Mouse (Mus musculus): ENCODE measurements around the gene Cyp4v3. TPM values are rescaled to one million over a fixed set of nuclear protein-coding genes. Genes with fewer than 3 reads are reported as not detected.

Gene Cyp4v3
- total RNA-seq, 2 experiments from 2014 or later: 4.1 to 4.3 TPM

DNA sequence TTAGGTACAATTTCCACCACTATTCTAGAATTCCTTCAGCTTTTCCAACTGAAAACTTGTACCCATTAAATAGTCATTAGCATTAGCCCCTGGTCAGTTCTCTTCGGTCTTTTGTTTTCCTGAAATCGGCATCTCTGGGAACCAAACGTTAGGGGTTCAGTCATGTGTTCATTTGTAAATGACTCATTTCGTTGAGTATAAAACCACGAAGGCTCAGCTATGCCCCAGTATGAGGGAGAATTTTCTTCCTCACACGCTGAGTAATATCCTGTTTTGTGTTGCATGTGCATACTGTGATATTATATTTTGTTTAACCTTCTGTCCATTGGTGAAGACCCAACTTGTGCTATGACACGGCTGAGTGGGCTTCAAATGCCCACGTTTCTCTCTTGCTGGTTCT, 74.6 kb downstream of the Cyp4v3 start:
- intact Hi-C loops (cut with DNase I): no loop called here

DNA sequence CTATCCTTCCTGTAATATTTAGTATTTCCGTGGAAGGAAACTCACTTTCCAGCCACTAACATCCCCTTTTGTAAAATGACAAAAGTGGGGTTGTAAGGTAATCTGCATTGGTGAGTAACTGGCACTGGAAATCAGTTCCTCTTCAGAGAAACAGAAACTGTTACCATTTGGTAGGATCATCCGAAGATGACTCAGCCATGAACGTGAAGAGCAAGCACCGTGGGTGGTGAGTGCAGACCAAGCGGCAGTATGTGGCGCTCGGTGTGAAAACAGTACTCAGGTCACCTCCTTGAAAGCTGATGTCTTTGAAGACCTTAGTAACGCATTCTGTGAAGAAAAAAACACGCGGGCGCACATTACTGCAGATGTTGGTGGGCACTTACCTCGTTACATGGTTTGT, 78.0 kb downstream of the Cyp4v3 start:
- intact Hi-C loops (cut with DNase I): no loop called here
- no peak for DNase-seq (ENCODE audit: low spot score in 2 of 2)

More for the DNA sequence above, 74.6 kb downstream of the Cyp4v3 start:
- DNase-seq (ENCODE audit: low spot score in 2 of 2): no peak

Other genes with a start within 250 kb of the Cyp4v3 start
- not detected for gene F11, start 71.2 kb downstream of the Cyp4v3 start, total RNA-seq (2021)
- not detected for gene Klkb1, start 38.4 kb downstream of the Cyp4v3 start, total RNA-seq (2021)
- gene Gm45753, start 24.8 kb downstream of the Cyp4v3 start, total RNA-seq (2021): not detected
- 10 to 100 TPM; 23.1 to 23.8 TPM for gene Fam149a, start 49.1 kb upstream of the Cyp4v3 start, total RNA-seq (2021)
- 1 to 10 TPM; 6.6 to 6.9 TPM for gene Tlr3, start 77.9 kb upstream of the Cyp4v3 start, total RNA-seq (2021)
- gene Sorbs2, start 174.6 kb upstream of the Cyp4v3 start, total RNA-seq (2021): 100 to 1,000 TPM; 258 to 338 TPM

Measured in left cerebral cortex, postnatal 14 days (tissue).